Mouse (Mus musculus) heart, embryonic 13.5 days (tissue): ENCODE data around the gene Wdr66. TPM values are rescaled to one million over a fixed set of nuclear protein-coding genes. Genes with fewer than 3 reads are reported as not detected.

Source experiments
- ATAC-seq: fragments of 200-750 bp; cut with Nextera tagmentation; 2 replicates; pipeline ENCODE4 v1.8.0; 2017; ENCODE audit warnings: moderate TSS enrichment; ENCODE audit not compliant: insufficient number of reproducible peaks, low FRiP score, low TSS enrichment; ENCODE audit errors: extremely low read depth
- H3K27ac ChIP-seq: fragments of 300-500 bp; sonication (generic); replicated peaks from 2 replicates; pipeline ENCODE4 v1.5.1; 2015; ENCODE audit warnings: moderate library complexity, mild to moderate bottlenecking, inconsistent platforms
- H3K27me3 ChIP-seq: fragments of 300-500 bp; sonication (generic); replicated peaks from 2 replicates; pipeline ENCODE4 v1.6.1; 2015; ENCODE audit warnings: mild to moderate bottlenecking, inconsistent platforms
- H3K36me3 ChIP-seq: fragments of 300-500 bp; sonication (generic); 2 replicates; pipeline ENCODE4 v1.6.1; 2015; ENCODE audit warnings: mild to moderate bottlenecking, inconsistent platforms
- H3K4me1 ChIP-seq: fragments of 300-500 bp; sonication (generic); 2 replicates; pipeline ENCODE4 v1.6.1; 2015; ENCODE audit warnings: inconsistent platforms
- H3K4me2 ChIP-seq: fragments of 300-500 bp; sonication (generic); 2 replicates; pipeline ENCODE4 v1.6.1; 2015; ENCODE audit warnings: inconsistent platforms, mild to moderate bottlenecking, moderate library complexity
- H3K4me3 ChIP-seq: fragments of 300-500 bp; sonication (generic); 2 replicates; pipeline ENCODE4 v1.5.1; 2015; ENCODE audit warnings: moderate library complexity, mild to moderate bottlenecking, inconsistent platforms
- H3K9ac ChIP-seq: fragments of 300-500 bp; sonication (generic); 2 replicates; pipeline ENCODE4 v1.6.1; 2015; ENCODE audit warnings: inconsistent platforms, mild to moderate bottlenecking, moderate library complexity
- H3K9me3 ChIP-seq: fragments of 300-500 bp; sonication (generic); 2 replicates; pipeline ENCODE4 v1.6.1; 2016; ENCODE audit warnings: inconsistent platforms
- WGBS: fragments of 180-500 bp; shearing (Covaris S2); methylation state at CpG from one replicate; pipeline ENCODE4 v1.1.7; 2015; ENCODE audit warnings: mixed read lengths; 5-methylcytosine and 5-hydroxymethylcytosine counted together
- polyA plus RNA-seq: library from polyadenylated mRNA; unstranded; fragments of >200 nt; fragmentation: Nextera tagmentation; extraction: Ambion mirVana; gene quantifications from 2 replicates; pipeline ENCODE4 v1.2.1, GENCODE M21; 2015

Gene Wdr66
- polyA plus RNA-seq, 1 experiment from 2014 or later, result 0.91 TPM

- H3K9me3 ChIP-seq, result peaks cover 3% of the 10 kb centered on the region; the same call in 1 of the 2 replicates
- 15% methylated on average over 6 of the region's 6 CpGs for WGBS
- H3K9ac ChIP-seq, result peak overlapping the region; percentile 71
- H3K4me3 ChIP-seq, result peak overlapping the region; percentile 47
- H3K27me3 ChIP-seq, result no peaks in the 10 kb centered on the region
- peak overlapping the region; percentile 66 for H3K4me2 ChIP-seq
- 0 out of 2 replicates have a peak overlapping the region, but pooled peaks have one; percentile 18 for H3K27ac ChIP-seq
- H3K4me1 ChIP-seq, result peaks cover 27% of the 10 kb centered on the region
- H3K36me3 ChIP-seq, result no peaks in the 10 kb centered on the region
- ATAC-seq, result no peak
Measured at GRCm38 (mm10) chr5:123317992-123318391, 66.1 kb downstream of the Wdr66 start.

- H3K4me2 ChIP-seq, result no peak overlapping the region
- H3K9me3 ChIP-seq, result peaks cover 3% of the 10 kb centered on the region; the same call in 1 of the 2 replicates
- whole genome bisulfite sequencing, result 95% methylated on average over 3 of the region's 3 CpGs
- ATAC-seq, result no peak
- no peak overlapping the region for H3K27ac ChIP-seq
- no peak overlapping the region for H3K9ac ChIP-seq
- no peaks in the 10 kb centered on the region for H3K36me3 ChIP-seq
- no peak overlapping the region for H3K4me3 ChIP-seq
- no peaks in the 10 kb centered on the region for H3K27me3 ChIP-seq
- H3K4me1 ChIP-seq, result peaks cover 15% of the 10 kb centered on the region
Measured at GRCm38 (mm10) chr5:123320136-123320535, 68.2 kb downstream of the Wdr66 start.

- Histone ChIP-seq H3K27ac (no peak overlapping the region), H3K36me3 (no peaks in the 10 kb centered on the region), H3K4me2 (no peak overlapping the region), H3K9ac (no peak overlapping the region), H3K4me1 (peaks cover 5% of the 10 kb centered on the region; the same call in 1 of the 2 replicates), H3K27me3 (no peaks in the 10 kb centered on the region), H3K4me3 (no peak overlapping the region), H3K9me3 (peaks cover 3% of the 10 kb centered on the region; the same call in 1 of the 2 replicates)
- ATAC-seq, result no peak
- WGBS, result 42% methylated on average over 15 of the region's 15 CpGs
Measured at GRCm38 (mm10) chr5:123324242-123324641, 72.3 kb downstream of the Wdr66 start.

- no peak overlapping the region for H3K4me3 ChIP-seq
- H3K9ac ChIP-seq, result no peak overlapping the region
- ATAC-seq, result no peak
- no peaks in the 10 kb centered on the region for H3K9me3 ChIP-seq
- no peak overlapping the region for H3K4me2 ChIP-seq
- no peaks in the 10 kb centered on the region for H3K36me3 ChIP-seq
- no peaks in the 10 kb centered on the region for H3K27me3 ChIP-seq
- peak overlapping the region; percentile 21; the same call in 1 of the 2 replicates for H3K27ac ChIP-seq
- H3K4me1 ChIP-seq, result peaks cover 5% of the 10 kb centered on the region; the same call in 1 of the 2 replicates
- 67% methylated on average over 15 of the region's 15 CpGs for WGBS
Measured at GRCm38 (mm10) chr5:123326006-123326750, 74.3 kb downstream of the Wdr66 start.

GRCm38 (mm10) chr5:123326751-123327148 is 74.8 kb downstream of the Wdr66 start:
- peak overlapping the region; percentile 21; the same call in 1 of the 2 replicates for H3K27ac ChIP-seq
- H3K9ac ChIP-seq, result no peak overlapping the region
- peaks cover 5% of the 10 kb centered on the region; the same call in 1 of the 2 replicates for H3K4me1 ChIP-seq

GRCm38 (mm10) chr5:123327686-123328085 is 75.8 kb downstream of the Wdr66 start:
- H3K4me1 ChIP-seq, result peaks cover 5% of the 10 kb centered on the region; the same call in 1 of the 2 replicates
- H3K36me3 ChIP-seq, result no peaks in the 10 kb centered on the region
- no peak overlapping the region for H3K4me2 ChIP-seq
- no peak overlapping the region for H3K4me3 ChIP-seq
- no peaks in the 10 kb centered on the region for H3K9me3 ChIP-seq
- H3K27ac ChIP-seq, result no peak overlapping the region
- no peak for ATAC-seq
- H3K27me3 ChIP-seq, result no peaks in the 10 kb centered on the region
- WGBS, result 80% methylated on average over 8 of the region's 8 CpGs
- no peak overlapping the region for H3K9ac ChIP-seq

More at GRCm38 (mm10) chr5:123326751-123327148, 74.8 kb downstream of the Wdr66 start:
- ATAC-seq, result no peak
- no peaks in the 10 kb centered on the region for H3K36me3 ChIP-seq
- H3K4me3 ChIP-seq, result no peak overlapping the region
- 74% methylated on average over 9 of the region's 9 CpGs for WGBS
- H3K27me3 ChIP-seq, result no peaks in the 10 kb centered on the region
- H3K4me2 ChIP-seq, result no peak overlapping the region
- H3K9me3 ChIP-seq, result no peaks in the 10 kb centered on the region

- ATAC-seq, result no peak
- Histone ChIP-seq H3K4me1 (no peaks in the 10 kb centered on the region), H3K4me3 (no peak overlapping the region), H3K27ac (no peak overlapping the region), H3K27me3 (no peaks in the 10 kb centered on the region), H3K36me3 (no peaks in the 10 kb centered on the region), H3K4me2 (no peak overlapping the region), H3K9ac (no peak overlapping the region), H3K9me3 (no peaks in the 10 kb centered on the region)
- WGBS, result 82% methylated on average over 6 of the region's 6 CpGs
Measured at GRCm38 (mm10) chr5:123333566-123333965, 81.7 kb downstream of the Wdr66 start.

GRCm38 (mm10) chr5:123336205-123336961 is 84.5 kb downstream of the Wdr66 start:
- no peak overlapping the region for H3K9ac ChIP-seq
- no peaks in the 10 kb centered on the region for H3K36me3 ChIP-seq
- ATAC-seq, result no peak
- H3K9me3 ChIP-seq, result no peaks in the 10 kb centered on the region
- no peaks in the 10 kb centered on the region for H3K4me1 ChIP-seq
- no peaks in the 10 kb centered on the region for H3K27me3 ChIP-seq
- no peak overlapping the region for H3K4me3 ChIP-seq
- H3K4me2 ChIP-seq, result no peak overlapping the region
- 67% methylated on average over 4 of the region's 4 CpGs for WGBS
- no peak overlapping the region for H3K27ac ChIP-seq

GRCm38 (mm10) chr5:123338463-123338862 is 86.6 kb downstream of the Wdr66 start:
- ATAC-seq, result no peak
- Histone ChIP-seq H3K36me3 (no peaks in the 10 kb centered on the region), H3K9ac (no peak overlapping the region), H3K27me3 (no peaks in the 10 kb centered on the region), H3K27ac (no peak overlapping the region), H3K9me3 (no peaks in the 10 kb centered on the region), H3K4me1 (peaks cover 2% of the 10 kb centered on the region), H3K4me3 (no peak overlapping the region), H3K4me2 (no peak overlapping the region)
- WGBS, result 61% methylated on average over 3 of the region's 3 CpGs

- 0 out of 2 replicates have a peak, but pooled peaks cover 4% of the 10 kb centered on the region for H3K36me3 ChIP-seq
- peak within 1 kb of the TSS; percentile 91 for H3K4me2 ChIP-seq
- no peaks in the 10 kb centered on the region for H3K9me3 ChIP-seq
- WGBS, result 1% methylated on average over 69 of the region's 69 CpGs
- H3K9ac ChIP-seq, result peak within 1 kb of the TSS; percentile 95
- ATAC-seq, result peak; percentile 48; the same call in 1 of the 2 replicates
- peaks cover 38% of the 10 kb centered on the region for H3K4me1 ChIP-seq
- H3K27ac ChIP-seq, result peak within 1 kb of the TSS; percentile 98
- no peaks in the 10 kb centered on the region for H3K27me3 ChIP-seq
- H3K4me3 ChIP-seq, result peak within 1 kb of the TSS; percentile 93
Measured at GRCm38 (mm10) chr5:123343707-123344627, 92.1 kb downstream of the Wdr66 start, which contains the start of gene Bcl7a. Bcl7a (plus strand) TSS chr5:123343834.
